Mouse (Mus musculus) hindbrain, embryonic 12.5 days (tissue): Measurements from ENCODE around the gene Rgs6. TPM values are rescaled to one million over a fixed set of nuclear protein-coding genes. Genes with fewer than 3 reads are reported as not detected.

Experiments used
- ATAC-seq: fragments of 200-750 bp; cut with Nextera tagmentation; 2 replicates; pipeline ENCODE4 v1.8.0; 2017; ENCODE audit warnings: moderate TSS enrichment; ENCODE audit not compliant: low FRiP score
- H3K27ac ChIP-seq: fragments of 300-500 bp; sonication (generic); 2 replicates; pipeline ENCODE4 v1.5.1; 2016; ENCODE audit warnings: mild to moderate bottlenecking
- H3K27me3 ChIP-seq: fragments of 300-500 bp; sonication (generic); 2 replicates; pipeline ENCODE4 v1.6.1; 2016; ENCODE audit warnings: mild to moderate bottlenecking
- H3K36me3 ChIP-seq: fragments of 300-500 bp; sonication (generic); 2 replicates; pipeline ENCODE4 v1.6.1; 2016; ENCODE audit warnings: mild to moderate bottlenecking
- H3K4me1 ChIP-seq: fragments of 300-500 bp; sonication (generic); 2 replicates; pipeline ENCODE4 v1.6.1; 2016
- H3K4me2 ChIP-seq: fragments of 300-500 bp; sonication (generic); replicated peaks from 2 replicates; pipeline ENCODE4 v1.6.1; 2016; ENCODE audit warnings: mild to moderate bottlenecking
- H3K4me3 ChIP-seq: fragments of 300-500 bp; sonication (generic); 2 replicates; pipeline ENCODE4 v1.5.1; 2016; ENCODE audit warnings: mild to moderate bottlenecking
- H3K9ac ChIP-seq: fragments of 300-500 bp; sonication (generic); 2 replicates; pipeline ENCODE4 v1.6.1; 2016; ENCODE audit warnings: mild to moderate bottlenecking, moderate library complexity
- H3K9me3 ChIP-seq: fragments of 300-500 bp; sonication (generic); replicated peaks from 2 replicates; pipeline ENCODE4 v1.6.1; 2016; ENCODE audit warnings: mild to moderate bottlenecking
- WGBS: fragments of 180-500 bp; shearing (Covaris S2); methylation state at CpG from one replicate; pipeline ENCODE4 v1.1.7; 2016; 5-methylcytosine and 5-hydroxymethylcytosine counted together
- polyA plus RNA-seq: library from polyadenylated mRNA; unstranded; fragments of >200 nt; fragmentation: Nextera tagmentation; extraction: Ambion mirVana; gene quantifications from 2 replicates; pipeline ENCODE4 v1.2.1, GENCODE M21; 2016

Rgs6 gene
- polyA plus RNA-seq, 1 experiment from 2014 or later = 2.4 TPM

DNA sequence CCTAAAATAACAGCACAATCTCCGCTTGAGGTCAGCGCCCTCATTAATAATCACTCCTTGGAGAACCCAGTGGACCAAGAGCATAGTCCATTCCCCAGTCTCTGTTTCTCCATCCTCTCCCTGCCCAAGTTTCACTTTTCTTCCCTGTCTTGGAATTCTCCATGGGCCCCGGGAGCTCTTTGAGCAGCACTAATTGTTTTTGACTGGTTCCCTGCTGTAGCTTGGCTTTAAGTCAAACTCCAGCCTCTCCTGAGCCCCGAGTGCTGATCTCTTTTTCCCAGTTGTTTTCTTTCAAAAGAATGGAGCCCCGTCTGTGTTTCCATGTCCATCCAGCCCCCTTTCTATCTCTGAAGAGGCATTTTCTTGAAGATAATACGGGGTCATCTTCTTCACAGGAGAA, 12.3 kb downstream of the Rgs6 start:
- Histone ChIP-seq H3K9me3 (no peaks in the 10 kb centered on the region), H3K36me3 (no peaks in the 10 kb centered on the region), H3K9ac (no peak overlapping the region), H3K4me2 (no peak overlapping the region), H3K27ac (no peak overlapping the region), H3K27me3 (no peaks in the 10 kb centered on the region), H3K4me3 (no peak overlapping the region), H3K4me1 (no peaks in the 10 kb centered on the region)
- no peak for ATAC-seq
- WGBS = 50% methylated on average over 6 of the region's 6 CpGs

DNA sequence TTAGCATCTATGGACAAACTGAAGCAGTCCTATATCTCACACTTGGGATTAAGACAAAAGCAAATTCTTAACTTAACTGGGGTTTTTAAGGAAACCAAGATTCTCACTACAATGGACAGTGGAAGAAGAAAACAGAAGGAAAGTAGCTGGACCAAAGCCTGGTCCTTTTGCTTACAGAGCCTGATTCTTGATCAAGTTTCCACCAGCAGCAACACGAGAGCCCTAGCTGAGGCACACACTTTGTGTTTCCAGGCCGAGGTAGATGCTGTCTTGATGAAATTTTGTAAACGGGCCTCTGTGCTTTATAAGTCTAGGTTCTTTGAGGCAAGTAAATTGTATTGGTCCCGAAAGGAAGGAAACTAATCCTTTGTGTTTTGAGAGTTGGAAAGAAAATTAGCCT, 14.7 kb downstream of the Rgs6 start:
- no peak for ATAC-seq
- H3K36me3 ChIP-seq = no peaks in the 10 kb centered on the region
- no peaks in the 10 kb centered on the region for H3K9me3 ChIP-seq
- no peak overlapping the region for H3K4me2 ChIP-seq
- no peak overlapping the region for H3K4me3 ChIP-seq
- H3K4me1 ChIP-seq = no peaks in the 10 kb centered on the region
- no peak overlapping the region for H3K9ac ChIP-seq
- WGBS = 76% methylated on average over 4 of the region's 4 CpGs
- no peaks in the 10 kb centered on the region for H3K27me3 ChIP-seq
- H3K27ac ChIP-seq = no peak overlapping the region

DNA sequence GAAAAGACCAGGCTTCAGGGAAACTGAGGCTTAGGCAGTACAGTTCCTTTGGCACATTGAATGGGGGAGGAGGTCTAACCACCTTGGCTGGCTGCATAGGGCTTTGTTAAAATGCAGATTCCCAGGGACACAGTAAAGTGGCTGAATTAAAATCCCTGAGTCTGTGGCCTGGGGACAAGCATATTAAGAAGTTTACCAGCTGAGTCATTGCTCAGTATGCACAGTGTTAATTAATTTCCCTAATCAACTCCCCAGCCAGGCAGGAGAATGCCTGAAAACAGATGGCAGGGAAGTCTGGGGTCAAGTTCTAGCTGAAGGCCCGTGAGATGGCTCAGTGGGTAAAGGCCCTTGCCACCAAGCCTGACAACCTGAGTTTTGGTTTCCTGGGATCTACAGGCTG, 15.2 kb downstream of the Rgs6 start:
- WGBS = 43% methylated on average over 1 of the region's 1 CpGs
- ATAC-seq = no peak

DNA sequence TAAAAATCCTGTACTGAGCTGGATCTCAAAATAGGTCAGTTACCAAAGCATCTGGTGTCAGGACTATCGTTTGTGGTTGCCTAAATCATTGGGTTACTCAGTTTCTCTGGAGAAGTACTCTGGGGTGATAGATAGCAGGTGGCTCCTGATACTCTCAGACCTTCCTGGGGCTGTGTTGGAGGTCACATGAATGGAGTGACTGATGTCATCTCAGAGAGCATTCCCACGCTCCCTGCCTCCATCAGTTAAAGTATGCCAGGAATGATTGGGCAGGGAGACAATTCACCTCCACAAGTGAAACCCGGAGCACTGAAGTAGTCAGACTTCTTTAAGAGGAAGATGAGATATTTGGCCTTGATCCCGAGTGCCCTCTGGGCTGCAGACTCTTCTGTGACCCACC, 15.9 kb downstream of the Rgs6 start:
- Histone ChIP-seq H3K9me3 (no peaks in the 10 kb centered on the region), H3K9ac (no peak overlapping the region), H3K4me3 (no peak overlapping the region), H3K36me3 (no peaks in the 10 kb centered on the region), H3K27me3 (no peaks in the 10 kb centered on the region), H3K4me2 (no peak overlapping the region), H3K4me1 (no peaks in the 10 kb centered on the region), H3K27ac (no peak overlapping the region)
- WGBS = 80% methylated on average over 4 of the region's 4 CpGs
- ATAC-seq = no peak

More for the DNA sequence above, 15.2 kb downstream of the Rgs6 start:
- no peak overlapping the region for H3K4me3 ChIP-seq
- no peaks in the 10 kb centered on the region for H3K4me1 ChIP-seq
- no peaks in the 10 kb centered on the region for H3K27me3 ChIP-seq
- H3K9ac ChIP-seq = no peak overlapping the region
- H3K4me2 ChIP-seq = no peak overlapping the region
- H3K36me3 ChIP-seq = no peaks in the 10 kb centered on the region
- H3K9me3 ChIP-seq = no peaks in the 10 kb centered on the region
- no peak overlapping the region for H3K27ac ChIP-seq

DNA sequence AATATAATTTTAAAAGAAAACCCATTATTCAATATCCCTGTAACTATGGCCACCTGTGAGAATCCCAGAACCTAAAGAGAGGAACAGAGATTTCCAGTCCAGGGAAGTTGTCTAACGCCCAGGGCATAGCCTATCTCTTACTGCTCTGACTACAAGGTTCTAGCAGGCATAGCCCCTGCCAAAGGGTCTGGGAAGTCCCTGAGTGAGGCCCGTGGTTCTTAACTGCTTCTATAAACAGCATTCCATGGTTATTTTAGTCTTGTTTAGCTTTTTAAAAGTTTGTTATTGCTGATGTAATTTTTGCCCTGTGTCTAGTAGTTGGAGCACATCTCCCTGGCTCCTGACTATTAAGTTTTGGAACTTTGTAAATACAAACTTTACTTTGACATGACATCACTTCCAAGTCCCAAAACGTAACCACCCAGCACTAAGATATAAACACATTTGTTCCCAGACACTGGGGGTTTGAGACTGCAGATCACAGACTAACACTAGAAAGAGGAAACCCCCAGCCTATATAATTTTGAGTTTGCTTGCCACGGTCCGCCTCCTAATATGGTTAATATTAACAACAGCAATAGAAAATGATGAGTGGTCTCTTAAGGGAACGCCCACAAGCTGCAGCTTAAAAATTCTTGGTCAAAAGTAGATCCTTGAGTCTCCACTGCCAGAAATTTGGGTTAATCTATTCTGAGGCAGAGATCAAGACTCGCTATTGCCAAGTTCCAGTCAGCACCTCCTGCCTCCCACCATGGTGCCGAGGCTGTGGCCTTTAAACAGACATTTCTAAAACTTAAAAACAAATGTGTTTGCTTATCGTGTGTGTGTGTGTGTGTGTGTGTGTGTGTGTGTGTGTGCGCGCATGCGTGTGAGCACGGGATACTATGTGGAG, 24.9 kb downstream of the Rgs6 start:
- H3K27me3 ChIP-seq = peaks cover 28% of the 10 kb centered on the region
- WGBS = 86% methylated on average over 13 of the region's 13 CpGs
- H3K9me3 ChIP-seq = no peaks in the 10 kb centered on the region
- no peak overlapping the region for H3K4me3 ChIP-seq
- no peak overlapping the region for H3K9ac ChIP-seq
- H3K4me2 ChIP-seq = no peak overlapping the region
- H3K4me1 ChIP-seq = peaks cover 13% of the 10 kb centered on the region
- H3K27ac ChIP-seq = no peak overlapping the region
- H3K36me3 ChIP-seq = no peaks in the 10 kb centered on the region
- ATAC-seq = no peak

DNA sequence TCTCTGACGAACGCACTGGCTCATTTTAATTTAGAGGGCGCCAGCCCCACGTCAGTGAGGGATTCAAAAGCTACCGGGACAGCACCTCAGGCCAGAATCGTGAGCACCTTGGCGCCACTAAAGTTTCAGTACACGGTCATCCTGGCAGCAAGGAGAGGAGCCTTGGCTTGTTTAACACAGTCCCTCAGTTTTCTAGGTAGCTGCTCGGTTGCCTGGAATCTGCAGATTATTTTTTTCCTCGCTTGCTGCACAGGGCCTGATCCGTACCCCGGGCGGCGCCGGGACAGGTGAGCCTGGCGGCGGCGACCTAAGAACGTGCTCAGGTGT, 28.4 kb downstream of the Rgs6 start:
- Histone ChIP-seq H3K4me3 (peak overlapping the region; percentile 58), H3K27me3 (peaks cover 46% of the 10 kb centered on the region), H3K9me3 (no peaks in the 10 kb centered on the region), H3K36me3 (no peaks in the 10 kb centered on the region), H3K27ac (no peak overlapping the region), H3K4me1 (peaks cover 13% of the 10 kb centered on the region), H3K4me2 (peak overlapping the region; percentile 69), H3K9ac (peak overlapping the region; percentile 65)
- ATAC-seq = no peak
- WGBS = 4% methylated on average over 19 of the region's 19 CpGs

DNA sequence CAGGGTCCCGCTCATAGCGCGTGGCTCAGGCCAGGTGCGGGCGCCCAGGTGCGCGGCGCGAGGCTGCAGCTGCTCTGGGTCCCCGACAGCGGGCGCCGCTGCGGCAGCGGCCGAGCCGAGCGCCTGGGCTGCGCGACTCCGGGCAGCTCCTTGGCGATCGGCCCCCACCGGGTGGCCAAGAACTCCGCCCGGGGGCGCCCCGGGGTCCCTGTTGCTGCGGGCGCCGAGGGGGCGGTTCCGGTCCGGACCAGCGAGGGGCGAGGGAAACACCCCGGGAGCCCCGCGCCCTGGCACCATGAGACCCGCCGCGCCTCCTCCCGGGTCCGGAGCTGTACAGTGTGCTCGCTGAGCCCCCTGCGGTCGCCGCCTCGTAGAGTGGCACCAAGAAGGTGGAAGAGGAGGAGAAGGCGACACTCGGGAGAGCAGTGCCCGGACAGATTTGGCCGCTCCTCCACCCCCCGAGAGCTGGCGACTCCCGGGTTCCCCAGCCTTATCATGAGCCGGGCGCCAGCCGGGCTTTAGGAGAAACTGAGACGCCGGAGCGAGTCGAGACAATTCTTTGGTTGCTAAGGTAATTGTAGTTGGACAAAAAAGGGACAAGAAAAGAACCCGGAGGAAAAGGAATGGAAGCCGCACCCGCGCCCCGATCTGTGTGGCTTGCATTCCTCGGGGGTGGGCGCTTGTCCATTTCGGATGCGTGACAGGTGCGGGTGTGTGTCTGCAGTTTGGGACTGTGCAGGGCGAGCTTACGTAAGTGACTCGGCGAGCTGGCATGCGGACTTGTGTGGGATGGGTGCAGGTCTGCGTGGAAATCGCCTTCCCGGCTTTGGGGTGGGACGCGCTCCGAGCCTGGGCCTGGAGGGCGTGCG, 29.0 kb downstream of the Rgs6 start:
- peaks cover 13% of the 10 kb centered on the region for H3K4me1 ChIP-seq
- H3K4me3 ChIP-seq = peak overlapping the region; percentile 58
- peak; percentile 80 for ATAC-seq
- peaks cover 46% of the 10 kb centered on the region for H3K27me3 ChIP-seq
- H3K4me2 ChIP-seq = peak overlapping the region; percentile 69
- H3K9me3 ChIP-seq = no peaks in the 10 kb centered on the region
- 1% methylated on average over 84 of the region's 86 CpGs for WGBS
- no peak overlapping the region for H3K27ac ChIP-seq
- no peaks in the 10 kb centered on the region for H3K36me3 ChIP-seq
- H3K9ac ChIP-seq = peak overlapping the region; percentile 65

DNA sequence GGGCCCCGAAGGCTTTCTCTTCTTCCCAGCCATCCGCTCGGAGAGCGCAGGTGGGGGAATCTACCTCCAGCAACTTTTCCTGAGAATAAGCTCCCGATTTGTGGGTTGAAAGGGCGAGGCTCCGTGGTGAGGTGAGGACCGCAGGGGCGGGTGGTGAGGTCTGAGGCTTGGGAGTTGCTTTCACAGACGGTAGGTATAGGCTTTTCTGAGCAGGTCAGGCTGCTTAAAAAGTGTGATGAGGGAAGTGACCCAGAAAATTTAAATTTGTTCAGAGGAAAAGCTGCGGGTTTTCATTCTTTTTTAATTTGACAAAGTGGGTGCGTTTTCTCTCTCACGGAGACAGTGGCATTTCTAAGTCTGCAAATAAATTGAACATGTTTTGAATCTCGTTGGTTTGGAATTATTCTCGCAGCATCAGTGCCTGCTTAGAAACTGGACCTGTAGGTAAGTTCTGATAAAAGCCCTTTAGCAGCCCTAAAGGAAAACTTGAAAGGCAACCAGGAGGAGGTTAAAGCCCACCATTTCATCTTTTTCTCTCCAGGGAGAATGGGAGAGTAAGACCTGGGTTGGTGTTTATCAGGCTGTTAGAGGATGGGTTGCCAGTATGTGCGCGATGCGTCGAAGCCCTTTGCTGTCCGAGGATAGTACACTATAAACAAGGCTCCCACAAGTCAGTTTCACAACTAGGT, 29.7 kb downstream of the Rgs6 start:
- Histone ChIP-seq H3K9ac (peak overlapping the region; percentile 65), H3K36me3 (no peaks in the 10 kb centered on the region), H3K4me1 (peaks cover 13% of the 10 kb centered on the region), H3K9me3 (no peaks in the 10 kb centered on the region), H3K27ac (no peak overlapping the region), H3K27me3 (peaks cover 46% of the 10 kb centered on the region), H3K4me2 (peak overlapping the region; percentile 69), H3K4me3 (peak overlapping the region; percentile 58)
- 24% methylated on average over 20 of the region's 20 CpGs for whole genome bisulfite sequencing
- ATAC-seq = no peak

DNA sequence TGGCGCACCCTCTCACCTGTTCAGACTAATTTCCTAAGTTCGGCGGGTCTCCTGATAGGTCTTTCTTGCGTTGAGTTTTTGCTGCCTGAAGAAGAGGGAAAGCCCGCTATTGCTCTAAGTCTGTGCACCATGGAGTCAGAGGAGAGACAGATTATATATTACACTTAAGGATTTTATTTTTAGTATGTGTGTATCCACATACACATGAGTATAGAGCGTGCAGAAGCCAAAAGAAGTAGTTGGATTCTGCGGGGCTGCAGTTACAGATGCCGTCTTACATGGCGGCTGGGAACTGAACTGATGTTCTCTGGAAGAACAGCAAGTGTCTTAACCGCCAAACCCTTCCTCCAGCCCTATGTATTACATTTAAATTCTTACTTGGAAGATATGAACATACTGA, 52.3 kb downstream of the Rgs6 start:
- H3K9ac ChIP-seq = no peak overlapping the region

DNA sequence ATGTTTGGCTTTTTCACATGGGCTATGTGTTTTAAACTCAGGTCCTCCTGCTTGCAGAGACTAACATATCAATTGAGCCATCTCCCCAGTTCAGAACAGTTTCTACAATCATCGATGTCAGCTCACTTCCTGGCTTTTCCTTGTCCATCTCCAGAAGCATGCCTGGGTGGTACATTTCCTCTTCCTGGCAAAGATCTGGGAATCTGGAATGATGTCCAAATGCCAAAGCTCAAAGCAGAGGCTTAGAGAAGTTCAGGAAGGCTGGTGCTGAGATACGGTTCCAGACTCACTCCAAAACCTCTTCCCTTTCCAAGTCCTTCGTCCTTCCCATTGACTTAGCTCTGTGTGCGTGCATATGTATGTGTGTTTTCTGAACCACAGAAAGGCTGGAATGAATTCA, 59.8 kb downstream of the Rgs6 start:
- no peaks in the 10 kb centered on the region for H3K36me3 ChIP-seq
- no peaks in the 10 kb centered on the region for H3K4me1 ChIP-seq
- no peaks in the 10 kb centered on the region for H3K27me3 ChIP-seq
- H3K4me2 ChIP-seq = no peak overlapping the region
- no peaks in the 10 kb centered on the region for H3K9me3 ChIP-seq
- ATAC-seq = no peak
- H3K27ac ChIP-seq = no peak overlapping the region
- no peak overlapping the region for H3K9ac ChIP-seq
- no peak overlapping the region for H3K4me3 ChIP-seq
- WGBS = 89% methylated on average over 4 of the region's 4 CpGs

More for the DNA sequence above, 52.3 kb downstream of the Rgs6 start:
- no peaks in the 10 kb centered on the region for H3K9me3 ChIP-seq
- no peaks in the 10 kb centered on the region for H3K4me1 ChIP-seq
- H3K27ac ChIP-seq = no peak overlapping the region
- ATAC-seq = no peak
- H3K4me3 ChIP-seq = no peak overlapping the region
- H3K36me3 ChIP-seq = no peaks in the 10 kb centered on the region
- H3K4me2 ChIP-seq = no peak overlapping the region
- WGBS = 93% methylated on average over 10 of the region's 10 CpGs
- no peaks in the 10 kb centered on the region for H3K27me3 ChIP-seq

DNA sequence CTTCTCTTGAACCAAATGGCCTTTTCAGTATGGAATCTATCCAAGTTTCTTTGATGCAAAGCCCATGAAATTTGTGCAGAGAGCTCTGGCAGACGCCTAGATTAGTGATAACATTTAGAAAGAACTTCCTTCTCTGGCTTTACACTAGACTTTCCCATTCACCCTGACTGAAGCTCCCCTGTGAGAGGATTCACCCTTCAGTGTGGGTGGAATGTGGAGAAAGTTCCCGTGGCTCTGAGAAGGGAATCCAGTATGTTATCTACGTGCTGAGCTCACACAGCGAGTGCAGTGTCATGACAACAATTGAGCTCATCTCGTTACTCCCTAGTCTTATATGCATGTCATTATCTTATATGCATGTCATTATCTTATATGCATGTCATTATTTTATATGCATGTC, 61.9 kb downstream of the Rgs6 start:
- WGBS = 61% methylated on average over 5 of the region's 5 CpGs
- no peaks in the 10 kb centered on the region for H3K9me3 ChIP-seq
- H3K36me3 ChIP-seq = no peaks in the 10 kb centered on the region
- H3K9ac ChIP-seq = no peak overlapping the region
- H3K4me3 ChIP-seq = no peak overlapping the region
- no peaks in the 10 kb centered on the region for H3K27me3 ChIP-seq
- H3K4me2 ChIP-seq = no peak overlapping the region
- no peak for ATAC-seq
- H3K27ac ChIP-seq = no peak overlapping the region
- no peaks in the 10 kb centered on the region for H3K4me1 ChIP-seq

DNA sequence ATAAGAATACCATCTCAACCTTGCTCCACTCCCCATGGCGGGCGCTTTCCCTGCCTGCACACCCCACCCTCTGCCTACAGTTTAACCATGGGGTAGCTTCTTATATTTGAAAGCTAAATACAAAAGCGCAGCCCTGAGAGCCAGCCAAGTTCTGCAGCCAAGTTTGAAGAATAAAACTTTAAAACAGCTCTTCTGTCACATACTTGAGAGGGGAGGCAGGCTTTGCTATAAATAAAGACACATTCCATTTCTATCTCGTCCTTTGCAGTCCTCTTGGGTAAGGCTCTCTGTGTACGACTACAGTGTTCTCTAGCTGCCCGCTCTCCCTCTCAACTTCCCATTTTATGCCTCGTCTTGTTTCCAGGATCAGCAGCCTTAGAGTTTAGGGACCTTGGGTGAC, 76.5 kb downstream of the Rgs6 start:
- H3K27ac ChIP-seq = no peak overlapping the region
- H3K4me1 ChIP-seq = no peaks in the 10 kb centered on the region
- no peaks in the 10 kb centered on the region for H3K9me3 ChIP-seq
- no peaks in the 10 kb centered on the region for H3K27me3 ChIP-seq
- H3K9ac ChIP-seq = no peak overlapping the region
- H3K36me3 ChIP-seq = no peaks in the 10 kb centered on the region
- 78% methylated on average over 7 of the region's 7 CpGs for WGBS
- H3K4me2 ChIP-seq = no peak overlapping the region
- ATAC-seq = no peak
- no peak overlapping the region for H3K4me3 ChIP-seq
